Mouse (Mus musculus) bone marrow, adult 2 months (tissue): ENCODE results near the gene Ubqln4.

Source experiments
- CTCF ChIP-seq: fragments of 200-500 bp; IDR thresholded peaks from 2 replicates; pipeline ENCODE4 v1.5.1; 2011; ENCODE audit warnings: low read length, control low read depth; ENCODE audit not compliant: control insufficient read depth, insufficient read depth
- POLR2A ChIP-seq: fragments of 200-500 bp; IDR thresholded peaks from 2 replicates; pipeline ENCODE4 v1.6.1; 2011; ENCODE audit warnings: low read depth, mild to moderate bottlenecking, control low read depth, low read length, borderline replicate concordance; ENCODE audit not compliant: control insufficient read depth

DNA sequence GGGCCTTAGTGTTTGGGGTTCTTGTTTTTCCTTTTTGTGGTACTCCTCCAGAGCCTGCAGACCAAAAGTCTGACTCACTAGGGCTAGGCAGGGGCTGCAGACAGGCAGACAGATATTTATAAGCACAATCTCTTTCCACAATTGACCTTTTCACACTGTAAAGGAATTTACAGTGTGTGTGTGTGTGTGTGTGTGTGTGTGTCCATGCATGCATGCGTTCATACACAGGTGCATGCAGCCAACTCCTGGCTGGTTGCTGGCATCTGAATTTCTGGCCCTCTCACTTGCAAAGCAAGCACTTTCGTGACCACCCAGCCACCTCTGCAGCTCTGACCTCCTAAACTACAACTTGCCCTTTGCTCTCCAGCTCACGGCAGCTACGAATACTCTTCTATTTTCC is 55.5 kb downstream of the Ubqln4 start:
- TF ChIP-seq POLR2A (no peak), CTCF (no peak)
